Mouse (Mus musculus): ENCODE results near the gene Ghr. TPM values are rescaled to one million over a fixed set of nuclear protein-coding genes. Genes with fewer than 3 reads are reported as not detected.
A peak's percentile ranks its signal among the peaks of the same experiment; 100 is the strongest.

Gene Ghr
- polyA plus RNA-seq, 1 experiment from 2014 or later = 15.2 TPM

DNA sequence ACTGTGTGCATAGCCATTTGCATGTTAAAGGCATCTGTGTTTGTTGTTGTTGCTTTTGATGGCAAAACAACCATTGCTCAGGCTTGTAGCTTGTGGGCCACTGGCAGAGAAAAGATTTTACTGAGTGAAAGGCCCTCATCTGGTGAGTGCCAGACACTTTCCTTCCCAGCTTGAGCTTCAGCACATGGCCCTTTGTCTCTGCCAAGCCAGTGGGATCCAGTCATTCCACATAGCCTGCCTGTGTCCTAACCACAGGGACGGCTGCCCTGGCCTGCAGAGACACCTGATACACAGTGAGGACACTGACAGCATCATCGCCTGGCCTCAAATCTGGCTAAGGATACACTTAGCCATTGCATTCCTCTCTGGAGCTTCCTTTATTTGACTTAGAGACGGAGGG is 74.2 kb downstream of the Ghr start:
- H3K36me3 ChIP-seq = no peaks in the 10 kb centered on the region
- no peak overlapping the region for H3K9ac ChIP-seq
- no peak overlapping the region for H3K4me3 ChIP-seq
- no peaks in the 10 kb centered on the region for H3K27me3 ChIP-seq
- H3K4me2 ChIP-seq = no peak overlapping the region
- no peak for ATAC-seq (ENCODE audit: low read depth)
- WGBS = 63% methylated on average over 3 of the region's 3 CpGs
- no peak overlapping the region for H3K27ac ChIP-seq (replicated peaks)
- no peaks in the 10 kb centered on the region for H3K9me3 ChIP-seq
- peaks cover 22% of the 10 kb centered on the region for H3K4me1 ChIP-seq (replicated peaks)

DNA sequence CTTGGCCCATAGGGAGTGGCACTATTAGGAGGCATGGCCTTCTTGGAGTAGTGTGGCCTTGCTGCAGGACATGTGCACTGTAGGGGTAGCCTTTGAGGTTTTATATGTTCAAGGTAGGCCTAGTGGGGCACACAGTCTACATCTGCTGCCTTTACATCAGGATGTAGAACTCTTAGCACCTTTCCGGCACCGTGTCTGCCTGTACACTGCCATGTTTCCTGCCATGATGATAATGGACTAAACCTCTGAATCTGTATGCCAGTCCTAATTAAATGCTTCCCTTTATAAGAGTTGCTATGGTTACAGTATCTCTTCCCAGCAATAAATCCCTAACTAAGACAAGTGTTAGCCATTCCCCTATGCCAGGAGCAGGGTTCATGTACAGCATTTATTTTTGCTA is 76.0 kb downstream of the Ghr start:
- no peak overlapping the region for H3K9ac ChIP-seq
- no peaks in the 10 kb centered on the region for H3K9me3 ChIP-seq
- no peak overlapping the region for H3K4me2 ChIP-seq
- H3K4me1 ChIP-seq (replicated peaks) = peaks cover 22% of the 10 kb centered on the region
- H3K4me3 ChIP-seq = no peak overlapping the region
- H3K27me3 ChIP-seq = no peaks in the 10 kb centered on the region
- peak; percentile 77 for ATAC-seq (ENCODE audit: low read depth)
- H3K27ac ChIP-seq (replicated peaks) = peak overlapping the region; percentile 46; the same call in 1 of the 2 replicates
- no peaks in the 10 kb centered on the region for H3K36me3 ChIP-seq
- 56% methylated on average over 2 of the region's 2 CpGs for WGBS

DNA sequence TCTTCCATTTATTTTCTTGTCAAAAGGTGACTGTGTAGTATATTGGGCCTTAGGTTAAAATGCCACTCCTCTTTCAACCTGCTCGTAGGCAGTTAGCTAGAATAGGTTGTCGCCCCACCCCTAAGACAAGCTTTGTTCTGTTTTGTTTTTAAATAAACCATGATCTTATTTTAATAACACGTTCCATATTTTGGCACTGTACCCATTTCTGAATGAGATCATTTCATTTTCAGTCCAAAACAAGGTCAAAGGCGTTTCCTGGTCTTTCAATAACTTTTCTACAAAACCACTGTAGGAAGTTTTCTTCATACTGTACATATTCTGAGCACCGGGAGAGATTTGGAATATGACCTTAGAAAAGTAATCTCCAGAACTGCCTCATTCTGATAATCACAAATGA is 78.6 kb downstream of the Ghr start:
- Histone ChIP-seq H3K4me3 (no peak overlapping the region), H3K9ac (no peak overlapping the region), H3K27me3 (no peaks in the 10 kb centered on the region), H3K9me3 (no peaks in the 10 kb centered on the region), H3K27ac (replicated peaks) (no peak overlapping the region), H3K4me2 (no peak overlapping the region), H3K4me1 (replicated peaks) (peaks cover 22% of the 10 kb centered on the region), H3K36me3 (no peaks in the 10 kb centered on the region)
- ATAC-seq (ENCODE audit: low read depth) = no peak
- WGBS = 85% methylated on average over 5 of the region's 5 CpGs

DNA sequence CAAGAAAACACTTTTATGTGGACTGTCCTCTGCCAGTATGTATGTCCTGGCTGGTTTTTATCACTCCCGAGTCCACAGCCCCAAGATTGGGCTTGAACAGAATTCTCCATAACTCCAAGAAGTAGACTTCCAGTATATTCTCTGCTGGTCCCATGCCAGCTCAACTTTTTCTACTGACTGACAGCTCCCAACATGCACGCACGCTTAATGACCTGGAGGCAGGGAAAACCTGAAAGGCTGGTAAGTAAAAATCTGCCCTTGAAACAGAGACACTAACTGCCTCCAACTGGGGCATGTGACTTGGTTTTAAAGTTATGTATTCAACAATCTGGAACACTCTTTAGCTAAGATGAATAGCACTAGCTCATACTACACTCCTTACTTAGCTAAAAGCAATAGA is 81.6 kb downstream of the Ghr start:
- no peak overlapping the region for H3K4me2 ChIP-seq
- H3K9ac ChIP-seq = no peak overlapping the region
- no peak for ATAC-seq (ENCODE audit: low read depth)
- WGBS = 88% methylated on average over 3 of the region's 3 CpGs
- no peak overlapping the region for H3K27ac ChIP-seq (replicated peaks)
- no peaks in the 10 kb centered on the region for H3K4me1 ChIP-seq (replicated peaks)
- H3K36me3 ChIP-seq = no peaks in the 10 kb centered on the region
- H3K27me3 ChIP-seq = no peaks in the 10 kb centered on the region
- H3K9me3 ChIP-seq = no peaks in the 10 kb centered on the region
- no peak overlapping the region for H3K4me3 ChIP-seq

DNA sequence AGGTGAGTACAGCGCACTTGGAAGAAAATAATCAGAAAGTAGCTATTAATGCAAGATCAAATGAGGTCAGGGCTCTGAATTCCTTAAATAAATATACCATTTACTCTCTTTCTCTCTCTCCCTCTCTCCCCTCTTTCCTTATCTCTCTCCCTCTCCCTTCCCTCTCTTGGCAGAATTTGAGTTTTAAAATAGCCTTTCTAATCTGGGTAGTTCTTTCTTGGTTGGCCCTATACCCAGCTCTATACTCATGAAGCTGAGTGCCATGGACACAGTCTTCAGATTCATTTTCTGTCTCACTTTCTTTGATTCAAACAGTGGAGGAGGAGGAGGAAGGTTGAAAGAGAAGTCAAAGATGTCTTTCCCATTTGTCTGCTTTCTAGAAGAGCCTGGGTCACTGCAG is 84.3 kb downstream of the Ghr start:
- no peak overlapping the region for H3K27ac ChIP-seq (replicated peaks)
- H3K9ac ChIP-seq = no peak overlapping the region
- no peaks in the 10 kb centered on the region for H3K36me3 ChIP-seq
- no peaks in the 10 kb centered on the region for H3K4me1 ChIP-seq (replicated peaks)
- WGBS = 100% methylated on average over 1 of the region's 1 CpGs
- no peaks in the 10 kb centered on the region for H3K9me3 ChIP-seq
- no peak overlapping the region for H3K4me2 ChIP-seq
- H3K4me3 ChIP-seq = no peak overlapping the region
- no peak for ATAC-seq (ENCODE audit: low read depth)
- no peaks in the 10 kb centered on the region for H3K27me3 ChIP-seq

DNA sequence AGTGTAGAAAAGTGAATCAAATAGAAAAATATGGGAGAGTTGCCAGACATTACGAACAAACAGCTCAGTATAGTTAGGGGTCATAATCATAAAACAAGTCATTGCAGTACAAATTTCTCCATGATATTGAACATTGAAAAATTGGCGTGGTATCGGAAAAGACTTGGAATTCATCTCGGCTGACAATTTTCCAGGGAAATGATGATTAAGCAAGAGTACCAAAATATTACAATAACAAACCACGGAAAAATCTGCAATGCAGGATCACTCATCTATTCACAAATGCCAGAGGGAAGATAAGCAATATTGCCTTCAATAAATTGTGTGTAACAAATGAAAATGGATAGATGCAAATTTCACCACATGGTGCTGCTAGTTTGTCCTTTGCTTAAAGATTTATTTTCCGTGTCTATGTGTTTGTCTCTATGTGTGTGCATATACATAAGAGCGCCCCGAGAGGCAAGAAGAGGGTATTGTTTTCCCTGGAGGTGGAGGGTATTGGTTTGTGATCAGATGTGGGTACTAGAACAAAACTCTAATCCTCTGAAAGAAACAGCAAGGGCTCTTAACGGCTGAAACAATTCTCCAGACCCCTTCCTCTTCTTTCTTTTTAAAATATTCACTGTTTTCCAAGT is 85.2 kb downstream of the Ghr start:
- 70% methylated on average over 9 of the region's 9 CpGs for WGBS
- Histone ChIP-seq H3K27ac (replicated peaks) (no peak overlapping the region), H3K27me3 (no peaks in the 10 kb centered on the region), H3K4me2 (no peak overlapping the region), H3K36me3 (no peaks in the 10 kb centered on the region), H3K9ac (no peak overlapping the region), H3K9me3 (no peaks in the 10 kb centered on the region), H3K4me1 (replicated peaks) (no peaks in the 10 kb centered on the region), H3K4me3 (no peak overlapping the region)
- ATAC-seq (ENCODE audit: low read depth) = no peak

DNA sequence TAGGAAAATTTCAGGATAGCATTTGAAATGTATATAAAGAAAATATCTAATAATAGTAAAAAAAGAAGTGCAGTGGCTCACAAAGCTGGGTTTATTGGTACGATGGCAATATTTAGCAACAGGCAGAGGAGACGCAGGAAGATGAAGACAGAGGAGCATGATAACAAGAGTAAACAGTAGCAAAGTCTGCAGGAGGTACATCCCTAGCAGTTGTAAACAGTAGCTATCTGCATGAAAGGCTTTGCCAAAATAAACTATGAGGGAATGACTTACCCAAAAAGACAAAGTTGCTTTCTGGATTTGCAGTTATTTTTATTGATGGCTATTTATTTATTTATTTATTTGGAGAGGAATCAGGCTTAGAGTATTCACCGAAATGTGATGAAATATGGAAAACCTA is 92.4 kb downstream of the Ghr start:
- H3K27me3 ChIP-seq = no peaks in the 10 kb centered on the region
- no peaks in the 10 kb centered on the region for H3K4me1 ChIP-seq (replicated peaks)
- H3K27ac ChIP-seq (replicated peaks) = no peak overlapping the region
- no peaks in the 10 kb centered on the region for H3K9me3 ChIP-seq
- no peak overlapping the region for H3K4me3 ChIP-seq
- ATAC-seq (ENCODE audit: low read depth) = no peak
- H3K9ac ChIP-seq = no peak overlapping the region
- H3K36me3 ChIP-seq = no peaks in the 10 kb centered on the region
- 80% methylated on average over 3 of the region's 3 CpGs for whole genome bisulfite sequencing
- H3K4me2 ChIP-seq = no peak overlapping the region

DNA sequence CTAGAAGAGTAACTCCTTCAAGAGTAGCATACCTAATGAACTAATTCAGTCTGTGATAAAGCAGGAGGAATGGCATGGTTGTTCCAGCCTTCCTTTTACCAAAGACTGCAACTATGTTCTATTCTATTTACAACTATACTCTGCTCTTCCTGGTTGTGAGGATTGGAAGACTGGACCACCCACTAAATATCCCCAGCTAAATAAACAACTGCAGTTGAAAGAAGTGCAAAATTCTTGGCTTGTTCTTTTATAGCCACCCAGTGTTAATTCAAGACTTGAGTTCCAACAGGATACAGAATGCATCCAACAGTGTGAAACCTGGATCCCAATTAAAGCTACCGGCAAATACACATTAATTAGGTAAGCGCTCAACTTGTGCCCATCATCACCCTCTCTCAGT is 93.3 kb downstream of the Ghr start:
- H3K27me3 ChIP-seq = no peaks in the 10 kb centered on the region
- ATAC-seq (ENCODE audit: low read depth) = no peak
- H3K36me3 ChIP-seq = no peaks in the 10 kb centered on the region
- no peak overlapping the region for H3K4me2 ChIP-seq
- H3K9me3 ChIP-seq = no peaks in the 10 kb centered on the region
- no peak overlapping the region for H3K27ac ChIP-seq (replicated peaks)
- H3K4me3 ChIP-seq = no peak overlapping the region
- 85% methylated on average over 2 of the region's 2 CpGs for WGBS
- H3K9ac ChIP-seq = no peak overlapping the region
- H3K4me1 ChIP-seq (replicated peaks) = no peaks in the 10 kb centered on the region

DNA sequence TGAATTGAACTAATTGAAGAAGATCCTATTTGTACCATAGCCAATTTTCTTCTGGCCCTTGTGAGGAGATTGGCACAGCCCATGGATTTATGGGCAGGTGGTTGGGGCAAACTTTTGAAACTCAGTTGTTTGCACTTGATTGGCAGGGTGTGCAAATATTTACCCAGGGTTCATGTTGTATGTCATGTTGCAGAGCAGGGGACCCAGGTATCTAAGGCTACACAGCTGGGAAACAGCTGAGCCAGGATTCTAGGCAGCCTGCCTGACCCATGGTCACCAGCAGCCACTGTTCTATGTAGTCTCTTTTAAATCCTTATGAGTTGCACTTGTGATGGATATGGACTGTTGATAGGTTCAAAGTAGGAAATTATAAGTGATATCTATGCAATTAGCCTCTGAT is 94.1 kb downstream of the Ghr start:
- H3K36me3 ChIP-seq = no peaks in the 10 kb centered on the region
- no peak for ATAC-seq (ENCODE audit: low read depth)
- H3K9ac ChIP-seq = no peak overlapping the region
- H3K4me2 ChIP-seq = no peak overlapping the region
- H3K9me3 ChIP-seq = no peaks in the 10 kb centered on the region
- H3K27ac ChIP-seq (replicated peaks) = no peak overlapping the region
- H3K4me1 ChIP-seq (replicated peaks) = no peaks in the 10 kb centered on the region
- H3K27me3 ChIP-seq = no peaks in the 10 kb centered on the region
- H3K4me3 ChIP-seq = no peak overlapping the region

DNA sequence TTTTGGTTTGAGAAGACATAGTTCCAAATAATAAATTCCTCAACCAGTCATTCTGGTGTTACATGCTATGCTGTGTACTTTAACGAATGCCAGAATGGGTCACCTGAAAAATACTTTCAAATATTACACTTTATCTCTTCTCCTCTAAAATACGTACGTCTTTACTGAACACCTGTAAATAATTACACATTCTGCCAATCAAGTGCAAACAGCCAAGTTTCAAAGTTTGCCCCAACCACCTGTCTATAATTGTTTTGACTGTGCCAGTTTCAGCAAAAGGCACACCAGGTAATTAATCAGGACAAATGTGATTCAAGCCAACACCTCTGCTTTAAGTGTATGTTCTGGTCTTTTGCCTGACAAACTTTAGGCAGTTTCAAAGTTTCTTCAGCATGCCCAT is 94.7 kb downstream of the Ghr start:
- no peaks in the 10 kb centered on the region for H3K36me3 ChIP-seq

DNA sequence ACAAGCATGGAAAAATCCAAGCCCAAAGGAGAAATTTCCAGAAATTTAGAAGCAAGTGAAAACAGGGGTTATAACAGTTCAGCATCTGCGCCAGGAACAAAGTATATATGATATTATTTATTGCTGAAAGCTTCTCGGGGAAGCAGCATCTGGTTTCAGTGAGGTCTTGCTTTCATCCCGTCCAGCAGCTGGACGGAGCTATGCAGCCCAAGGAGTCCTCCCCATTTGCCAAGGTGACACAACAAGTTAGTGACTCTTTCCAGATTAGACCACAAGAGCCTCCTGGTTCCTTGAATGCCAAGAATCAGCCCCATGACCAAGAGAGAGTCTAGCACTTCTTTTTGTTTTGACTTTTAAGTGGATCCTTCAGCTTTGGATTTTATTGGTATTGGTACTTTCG is 96.6 kb downstream of the Ghr start:
- no peaks in the 10 kb centered on the region for H3K4me1 ChIP-seq (replicated peaks)
- no peak overlapping the region for H3K9ac ChIP-seq
- no peaks in the 10 kb centered on the region for H3K36me3 ChIP-seq
- WGBS = 85% methylated on average over 5 of the region's 5 CpGs
- H3K9me3 ChIP-seq = no peaks in the 10 kb centered on the region
- ATAC-seq (ENCODE audit: low read depth) = no peak
- no peak overlapping the region for H3K4me3 ChIP-seq
- H3K27me3 ChIP-seq = no peaks in the 10 kb centered on the region
- H3K4me2 ChIP-seq = no peak overlapping the region
- no peak overlapping the region for H3K27ac ChIP-seq (replicated peaks)

More for the DNA sequence above, 94.7 kb downstream of the Ghr start:
- WGBS = 92% methylated on average over 3 of the region's 3 CpGs
- no peak for ATAC-seq (ENCODE audit: low read depth)
- no peak overlapping the region for H3K4me2 ChIP-seq
- H3K27me3 ChIP-seq = no peaks in the 10 kb centered on the region
- no peak overlapping the region for H3K4me3 ChIP-seq
- H3K9me3 ChIP-seq = no peaks in the 10 kb centered on the region
- no peak overlapping the region for H3K9ac ChIP-seq
- H3K27ac ChIP-seq (replicated peaks) = no peak overlapping the region
- H3K4me1 ChIP-seq (replicated peaks) = no peaks in the 10 kb centered on the region

DNA sequence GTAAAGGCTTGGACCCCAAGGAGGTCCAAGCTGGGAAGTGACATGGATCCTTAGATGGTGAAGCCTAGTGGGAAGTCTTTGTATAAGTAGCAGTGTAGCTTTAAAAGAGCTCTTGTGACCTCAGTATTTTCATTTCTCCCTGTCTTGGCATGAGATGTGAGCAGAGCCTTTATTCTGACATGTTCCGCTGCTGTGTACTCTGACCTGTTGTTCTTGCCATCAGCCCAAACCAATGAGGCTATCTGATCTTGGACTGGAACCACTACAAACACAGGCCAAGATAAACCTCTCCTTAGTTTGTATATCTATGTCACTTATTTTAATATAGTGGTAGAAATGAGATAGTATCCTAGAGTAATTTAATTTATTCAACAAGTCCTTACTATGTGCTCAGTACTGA is 97.9 kb downstream of the Ghr start:
- Histone ChIP-seq H3K9me3 (no peaks in the 10 kb centered on the region), H3K4me3 (no peak overlapping the region), H3K27ac (replicated peaks) (no peak overlapping the region), H3K9ac (no peak overlapping the region), H3K36me3 (no peaks in the 10 kb centered on the region), H3K4me1 (replicated peaks) (no peaks in the 10 kb centered on the region), H3K4me2 (no peak overlapping the region), H3K27me3 (no peaks in the 10 kb centered on the region)
- ATAC-seq (ENCODE audit: low read depth) = no peak
- WGBS = 89% methylated on average over 1 of the region's 1 CpGs

DNA sequence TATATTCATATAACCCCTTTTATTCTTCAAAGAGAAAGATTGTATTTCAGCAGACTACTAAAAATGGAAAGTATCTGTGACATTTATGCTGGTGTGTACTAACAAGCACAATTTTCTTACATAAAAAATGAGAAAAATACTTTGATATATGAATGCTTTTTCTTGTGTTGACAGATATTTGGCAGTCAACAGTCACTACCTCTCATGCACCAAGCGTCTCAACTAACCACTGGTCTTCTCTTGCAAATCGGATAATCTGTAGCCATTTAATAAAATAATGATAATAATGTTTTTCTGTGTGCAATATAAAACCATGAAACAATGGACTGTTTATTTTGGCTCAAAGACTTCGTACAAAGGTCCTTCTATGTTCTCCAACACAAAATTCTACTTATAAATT is 99.8 kb downstream of the Ghr start:
- Histone ChIP-seq H3K27ac (replicated peaks) (no peak overlapping the region), H3K9me3 (no peaks in the 10 kb centered on the region), H3K4me3 (no peak overlapping the region), H3K4me2 (no peak overlapping the region), H3K9ac (no peak overlapping the region), H3K4me1 (replicated peaks) (no peaks in the 10 kb centered on the region), H3K36me3 (no peaks in the 10 kb centered on the region), H3K27me3 (no peaks in the 10 kb centered on the region)
- whole genome bisulfite sequencing = 84% methylated on average over 3 of the region's 3 CpGs
- ATAC-seq (ENCODE audit: low read depth) = no peak
